Comparison of ENCODE assay signal across 17 mouse cellular contexts in genomic region chr8:89664911-89665689, GRCm38 (mm10).
"Had no signal": no experiment of that assay in that cellular context is flagged by ENCODE, and none has a peak within 500 bp of the region (broad histone marks: within the 10 kb centered on the region; RNA-seq: fewer than 3 reads in every experiment).

No protein-coding gene starts in this region.

- ATAC-seq: lung, postnatal 0 days; midbrain, embryonic 16.5 days had no signal

- H3K27me3 ChIP-seq: lung, embryonic 15.5 days had no signal

- DNase-seq: lung, adult 18-20 months; lung, postnatal 4 days; midbrain, embryonic 14.5 days; retina, postnatal 1 day; right cerebral cortex, adult 18-20 months; right cerebral cortex, postnatal 25 days; thymus, adult 2 months; thymus, postnatal 25 days; thymus, postnatal 4 days had no signal

- H3K4me2 ChIP-seq: lung, embryonic 15.5 days; midbrain, embryonic 12.5 days; neural tube, embryonic 13.5 days; neural tube, embryonic 15.5 days had no signal

- H3K9ac ChIP-seq: lung, embryonic 15.5 days; midbrain, embryonic 12.5 days; neural tube, embryonic 13.5 days; neural tube, embryonic 15.5 days had no signal

- H3K9me3 ChIP-seq: lung, embryonic 15.5 days; midbrain, embryonic 10.5 days; midbrain, embryonic 12.5 days; neural tube, embryonic 13.5 days; neural tube, embryonic 15.5 days had no signal

- H3K36me3 ChIP-seq: lung, embryonic 15.5 days; midbrain, embryonic 10.5 days; midbrain, embryonic 12.5 days; neural tube, embryonic 13.5 days; neural tube, embryonic 15.5 days had no signal

- H3K4me1 ChIP-seq: lung, embryonic 15.5 days; midbrain, embryonic 10.5 days; midbrain, embryonic 12.5 days; neural tube, embryonic 13.5 days; neural tube, embryonic 15.5 days had no signal

- H3K27ac ChIP-seq: lung, embryonic 15.5 days; midbrain, embryonic 10.5 days; midbrain, embryonic 12.5 days; neural tube, embryonic 13.5 days; neural tube, embryonic 15.5 days had no signal

- H3K4me3 ChIP-seq: lung, embryonic 15.5 days; midbrain, embryonic 10.5 days; midbrain, embryonic 12.5 days; myocyte; neural tube, embryonic 13.5 days; neural tube, embryonic 15.5 days had no signal
